Mouse (Mus musculus) large intestine, adult 2 months (tissue): ENCODE measurements around the gene Cntnap2. TPM values are rescaled to one million over a fixed set of nuclear protein-coding genes. Genes with fewer than 3 reads are reported as not detected.

Experiments
- DNase-seq: peaks from one replicate; pipeline ENCODE4 v3.0.0-alpha.2; 2012; ENCODE audit warnings: low read depth, low spot score
- WGBS: fragments of 180-500 bp; shearing (Covaris S2); methylation state at CpG from one replicate; pipeline ENCODE4 v1.1.7; 2018; 5-methylcytosine and 5-hydroxymethylcytosine counted together
- polyA plus RNA-seq: library from polyadenylated mRNA; depleted of rRNA; stranded (reverse); fragments of >200 nt; gene quantifications from 2 replicates; pipeline ENCODE4 v1.2.3, GENCODE M21; 2012

Cntnap2 gene
- polyA plus RNA-seq, 1 experiment: 0.15 TPM

DNA sequence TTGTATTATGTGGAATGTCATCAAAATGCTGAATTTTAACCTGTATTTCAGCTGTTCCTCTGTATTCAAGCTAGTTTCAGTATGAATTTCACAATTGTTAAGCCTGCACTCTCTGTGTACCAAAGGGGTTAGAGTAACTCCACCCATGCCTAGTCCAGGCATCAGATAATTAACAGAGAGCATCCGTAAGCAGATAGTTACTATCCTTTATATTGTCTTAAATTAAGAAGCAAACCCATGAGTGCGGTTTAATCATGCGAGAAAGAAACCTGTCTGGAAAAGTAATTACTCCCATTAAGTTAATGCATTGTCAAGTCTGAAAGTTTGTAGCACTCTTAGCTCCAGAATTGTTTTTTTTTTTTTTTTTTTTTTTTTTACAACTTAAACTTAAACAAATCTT is 258.3 kb downstream of the Cntnap2 start:
- no peak for DNase-seq
- WGBS: 83% methylated on average over 3 of the region's 3 CpGs

DNA sequence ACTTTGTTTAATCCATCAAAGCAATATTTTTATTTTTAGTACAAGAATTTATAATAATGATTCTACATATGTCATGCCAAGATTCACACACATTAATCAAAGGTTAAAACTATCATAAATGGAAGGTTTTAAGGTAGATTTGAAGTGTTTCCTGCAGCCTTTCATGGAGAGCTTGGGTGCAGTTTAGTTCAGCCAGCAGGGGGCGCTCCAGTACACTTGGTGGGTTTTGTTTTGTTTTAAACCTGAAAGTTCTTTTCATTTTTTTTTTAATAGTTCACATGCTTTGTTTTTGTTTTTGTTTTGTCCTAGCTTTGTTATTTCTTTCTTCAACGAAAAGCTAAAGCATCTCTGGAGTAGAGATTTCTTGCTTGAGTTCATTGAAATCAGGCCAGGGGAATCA is 264.3 kb downstream of the Cntnap2 start:
- 3% methylated on average over 2 of the region's 2 CpGs for WGBS
- DNase-seq: no peak

DNA sequence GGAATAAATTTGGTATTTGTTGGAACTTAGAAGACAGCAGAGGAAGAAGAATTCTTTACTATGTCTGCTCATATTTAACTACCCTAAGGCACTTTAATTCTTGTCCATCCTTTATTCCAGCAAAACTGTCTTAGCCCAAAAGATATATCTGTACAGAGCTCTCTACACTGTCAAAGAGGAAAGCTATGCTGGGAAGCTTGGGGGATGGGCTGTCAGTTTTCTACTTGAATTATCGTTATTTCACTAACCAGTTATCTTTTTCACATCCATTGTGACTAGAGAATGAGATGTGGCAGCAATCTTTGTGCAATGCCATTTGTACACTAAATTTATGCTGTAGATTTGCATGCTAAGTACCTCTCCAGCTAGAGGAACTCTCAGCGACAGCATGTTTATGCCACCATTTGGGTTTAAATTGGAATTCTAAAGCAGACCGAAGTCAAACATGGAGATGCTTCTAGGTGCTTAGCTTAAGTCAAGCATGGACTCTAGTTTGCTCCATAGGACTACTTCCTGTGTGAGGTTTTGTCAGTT is 268.9 kb downstream of the Cntnap2 start:
- 78% methylated on average over 3 of the region's 3 CpGs for WGBS

DNA sequence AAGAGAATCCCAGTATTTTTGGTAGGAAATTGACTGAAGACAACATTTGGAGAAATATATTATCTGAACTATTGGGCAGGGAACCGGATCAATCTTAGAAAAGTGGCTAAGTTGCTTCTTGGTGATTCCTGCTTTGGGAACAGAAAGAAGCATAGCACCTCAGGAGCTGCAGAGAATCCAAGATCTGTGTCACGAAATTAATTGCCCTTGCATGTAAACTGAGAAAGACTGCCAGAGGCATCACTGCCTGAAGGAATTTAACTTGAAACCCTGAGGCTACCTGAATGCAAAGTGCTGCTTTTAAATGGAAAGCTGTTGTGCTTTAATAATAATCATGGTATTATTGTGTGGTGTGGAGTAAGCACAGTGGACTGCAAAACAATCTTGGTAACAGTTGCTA is 286.2 kb downstream of the Cntnap2 start:
- 52% methylated on average over 2 of the region's 2 CpGs for WGBS
- no peak for DNase-seq

More for the DNA sequence above, 268.9 kb downstream of the Cntnap2 start:
- DNase-seq: no peak

DNA sequence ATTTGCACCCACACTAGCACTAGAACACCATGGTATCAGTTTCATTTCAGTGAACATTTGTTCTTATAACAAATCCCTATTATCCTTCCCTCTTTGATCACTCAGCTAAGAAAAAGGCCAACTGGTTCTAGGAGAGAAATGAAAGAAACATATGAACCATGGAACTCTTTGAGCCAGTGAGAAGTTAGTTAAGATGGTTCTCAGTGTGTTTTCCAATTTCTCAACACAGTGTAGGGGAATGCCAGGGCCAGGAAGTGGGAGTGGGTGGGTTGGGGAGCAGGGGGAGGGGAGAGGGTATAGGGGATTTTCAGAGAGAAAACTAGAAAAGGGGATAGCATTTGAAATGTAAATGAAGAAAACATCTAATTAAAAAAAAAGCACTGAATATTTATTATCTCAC is 286.8 kb downstream of the Cntnap2 start:
- no peak for DNase-seq

DNA sequence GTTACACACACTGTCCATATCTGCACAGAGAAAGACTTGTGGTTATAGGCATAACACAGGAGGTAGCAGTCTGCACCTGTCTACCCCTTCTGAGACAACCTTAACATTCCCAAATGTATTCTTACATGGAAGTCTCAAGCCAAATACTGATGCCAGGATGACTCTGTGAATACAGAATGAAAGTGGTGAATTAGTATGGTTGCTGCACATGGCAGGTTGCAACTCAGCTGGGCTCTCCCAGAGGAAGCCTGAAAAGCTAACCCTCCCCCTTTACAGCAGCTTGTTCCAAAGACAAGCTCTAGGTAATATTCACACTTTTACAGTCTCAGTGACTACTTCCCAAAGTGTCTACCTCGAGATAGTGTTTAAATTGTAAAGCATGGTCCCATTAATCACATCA is 307.3 kb downstream of the Cntnap2 start:
- WGBS: 4% methylated on average over 1 of the region's 1 CpGs
- no peak for DNase-seq

DNA sequence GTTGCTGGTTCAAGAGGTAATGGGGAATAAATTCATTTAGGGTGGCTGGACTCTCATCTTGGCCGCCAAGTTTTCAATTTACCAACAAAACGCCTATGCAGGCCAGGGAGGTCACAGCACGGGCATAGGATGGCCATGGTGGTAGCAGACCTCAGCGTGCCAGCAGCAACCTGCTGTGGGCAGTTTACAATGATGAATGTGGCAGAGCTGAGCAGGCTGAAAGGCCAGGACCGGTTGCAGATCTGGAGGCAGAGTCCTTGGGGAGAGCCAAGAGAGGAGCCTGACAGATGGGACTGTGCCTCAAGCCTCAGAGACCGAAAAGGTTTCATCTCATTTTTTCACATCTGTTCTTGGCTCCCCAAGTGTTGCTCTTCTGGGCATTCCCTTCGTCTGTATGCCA is 322.0 kb downstream of the Cntnap2 start:
- no peak for DNase-seq
- 71% methylated on average over 7 of the region's 7 CpGs for WGBS

DNA sequence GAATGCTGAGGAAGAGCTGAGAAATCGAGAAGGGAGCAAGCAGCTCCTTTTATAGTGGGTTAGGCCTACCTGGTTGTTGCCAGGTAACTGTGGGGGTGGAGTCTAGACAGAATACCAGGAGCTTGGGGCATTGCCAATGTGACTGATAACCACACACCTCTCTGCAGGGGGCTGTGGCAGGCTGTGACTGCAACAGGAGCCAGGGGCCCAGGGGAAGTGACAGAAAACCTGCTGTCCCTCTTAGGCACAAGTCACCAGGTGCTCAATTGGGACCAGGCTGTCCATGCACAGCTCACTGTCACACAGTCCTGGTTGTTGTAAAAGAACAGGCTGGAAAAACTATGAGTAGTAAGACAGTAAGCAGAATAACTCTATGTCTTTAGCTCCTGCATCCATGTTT is 329.9 kb downstream of the Cntnap2 start:
- 4% methylated on average over 1 of the region's 1 CpGs for WGBS
- no peak for DNase-seq

DNA sequence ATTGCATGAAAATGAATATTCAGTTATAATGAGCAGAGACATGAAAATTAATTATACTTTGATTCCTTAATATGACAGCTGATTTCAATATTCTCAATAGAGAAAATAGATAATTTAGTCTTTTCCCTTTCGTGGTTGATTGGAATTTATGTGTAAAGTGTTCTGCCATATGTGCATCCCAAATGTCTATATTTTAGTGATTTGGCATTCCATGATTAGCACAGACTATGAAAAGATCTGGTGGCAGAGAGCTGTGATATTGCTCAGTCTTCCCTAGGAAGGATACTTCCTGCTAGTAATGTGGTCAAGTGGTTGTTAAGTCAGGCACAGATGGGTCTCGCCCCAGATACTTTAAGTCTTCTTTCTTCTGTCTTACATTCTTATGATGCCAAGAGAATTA is 354.5 kb downstream of the Cntnap2 start:
- WGBS: 69% methylated on average over 2 of the region's 2 CpGs
- no peak for DNase-seq

DNA sequence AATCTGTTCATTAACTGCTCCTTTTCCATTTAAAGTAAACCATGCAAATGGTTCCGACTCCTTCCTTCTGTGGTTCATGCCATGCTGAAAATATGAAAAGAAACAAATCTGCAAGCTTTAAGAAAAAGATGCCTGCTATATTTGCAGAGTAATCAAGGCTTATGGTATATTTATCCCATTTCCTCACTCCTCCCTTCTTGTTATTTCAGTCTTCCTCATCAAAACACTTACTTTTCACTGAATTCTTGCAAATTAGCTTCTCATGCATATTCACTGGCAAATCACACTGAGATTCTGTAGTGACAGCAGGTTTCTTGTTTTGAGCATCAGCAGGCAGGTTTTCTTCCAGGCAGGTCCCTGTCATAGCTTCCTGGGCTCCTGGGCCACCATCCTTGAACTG is 396.3 kb downstream of the Cntnap2 start:
- 90% methylated on average over 1 of the region's 1 CpGs for WGBS

DNA sequence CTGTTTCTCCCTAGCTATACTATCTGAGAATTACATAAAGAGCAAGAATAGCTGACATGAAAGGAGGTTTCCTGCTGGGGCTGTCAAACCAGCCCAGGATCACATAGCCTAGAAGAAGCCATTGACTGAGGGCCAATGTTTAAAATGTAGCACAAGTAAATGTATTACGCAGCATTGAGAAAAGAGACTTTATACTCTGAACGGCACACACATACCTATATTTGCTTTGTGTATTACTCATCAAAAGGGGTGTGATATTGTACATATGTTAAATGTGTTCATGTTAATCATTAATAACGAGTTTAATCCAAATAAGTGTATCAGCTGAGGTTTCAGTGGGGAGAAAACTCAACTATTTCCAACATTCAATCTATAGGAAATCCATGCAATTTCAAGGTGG is 459.1 kb downstream of the Cntnap2 start:
- 39% methylated on average over 3 of the region's 3 CpGs for WGBS
- DNase-seq: no peak

More for the DNA sequence above, 396.3 kb downstream of the Cntnap2 start:
- no peak for DNase-seq

DNA sequence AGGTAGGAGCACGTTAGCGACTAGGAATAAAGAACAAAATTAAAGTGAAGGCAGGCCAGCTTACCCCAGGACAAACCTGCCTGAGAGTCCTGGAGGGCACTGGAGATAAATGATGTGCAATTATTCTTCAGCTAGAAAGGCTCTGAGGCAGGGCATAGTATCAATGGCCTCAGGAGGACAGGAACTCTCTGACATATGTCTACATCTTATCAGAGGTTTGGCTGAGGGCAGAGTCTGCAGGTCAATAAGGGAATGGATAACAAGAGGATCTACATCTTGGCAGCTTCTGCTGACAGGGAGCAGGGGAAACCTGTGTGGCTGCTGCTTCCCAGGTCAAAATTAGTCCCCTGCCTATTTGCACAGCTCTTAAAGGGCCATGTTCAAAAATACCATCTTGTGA is 477.8 kb downstream of the Cntnap2 start:
- DNase-seq: no peak
- WGBS: 66% methylated on average over 2 of the region's 2 CpGs

DNA sequence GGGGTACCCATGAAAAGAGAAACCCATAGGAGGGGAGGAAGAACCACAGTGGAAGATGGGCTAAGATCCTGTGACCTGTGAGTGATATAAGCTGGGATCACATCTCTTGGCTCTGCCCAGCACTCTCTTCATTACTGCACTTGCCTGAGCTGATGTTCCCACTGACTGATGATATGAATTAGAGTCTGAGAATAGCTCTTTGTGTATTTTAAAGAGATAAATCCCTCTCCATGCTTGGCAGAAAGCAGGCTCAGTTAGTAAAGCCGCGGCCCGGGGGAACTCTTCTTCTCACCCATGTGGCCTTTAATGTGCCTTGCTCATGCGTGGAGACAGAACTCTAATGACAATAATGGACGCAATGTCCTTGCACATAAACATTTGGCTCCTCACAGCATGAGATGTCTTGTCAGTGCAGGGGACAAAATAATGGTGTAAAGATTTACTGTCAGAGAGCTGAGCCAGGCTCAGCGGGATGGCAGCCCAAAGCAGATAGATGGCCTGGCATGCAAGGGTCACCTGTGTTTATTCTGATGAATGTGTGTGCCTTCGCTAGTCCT is 485.2 kb downstream of the Cntnap2 start:
- WGBS: 71% methylated on average over 7 of the region's 7 CpGs

DNA sequence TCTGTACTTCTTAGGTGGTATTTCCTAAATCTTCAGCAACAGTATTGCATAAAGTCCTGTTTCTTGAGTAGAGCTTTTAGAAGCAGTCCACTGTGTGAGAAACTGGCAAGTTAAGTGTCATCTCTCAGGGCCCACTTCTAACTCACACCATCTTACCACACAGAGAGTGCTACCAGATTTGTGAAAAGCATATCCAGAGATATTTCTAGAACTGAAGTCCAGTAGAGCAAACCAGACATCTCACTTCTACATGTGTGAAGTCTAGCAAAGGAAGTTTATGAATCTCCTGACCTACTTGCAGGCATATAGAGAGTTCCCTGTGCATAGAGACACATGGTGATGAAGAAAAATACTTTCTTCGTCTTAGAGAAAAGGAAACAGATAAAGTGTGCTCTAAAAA is 500.6 kb downstream of the Cntnap2 start:
- no peak for DNase-seq
- 76% methylated on average over 1 of the region's 1 CpGs for WGBS

More for the DNA sequence above, 485.2 kb downstream of the Cntnap2 start:
- DNase-seq: no peak

DNA sequence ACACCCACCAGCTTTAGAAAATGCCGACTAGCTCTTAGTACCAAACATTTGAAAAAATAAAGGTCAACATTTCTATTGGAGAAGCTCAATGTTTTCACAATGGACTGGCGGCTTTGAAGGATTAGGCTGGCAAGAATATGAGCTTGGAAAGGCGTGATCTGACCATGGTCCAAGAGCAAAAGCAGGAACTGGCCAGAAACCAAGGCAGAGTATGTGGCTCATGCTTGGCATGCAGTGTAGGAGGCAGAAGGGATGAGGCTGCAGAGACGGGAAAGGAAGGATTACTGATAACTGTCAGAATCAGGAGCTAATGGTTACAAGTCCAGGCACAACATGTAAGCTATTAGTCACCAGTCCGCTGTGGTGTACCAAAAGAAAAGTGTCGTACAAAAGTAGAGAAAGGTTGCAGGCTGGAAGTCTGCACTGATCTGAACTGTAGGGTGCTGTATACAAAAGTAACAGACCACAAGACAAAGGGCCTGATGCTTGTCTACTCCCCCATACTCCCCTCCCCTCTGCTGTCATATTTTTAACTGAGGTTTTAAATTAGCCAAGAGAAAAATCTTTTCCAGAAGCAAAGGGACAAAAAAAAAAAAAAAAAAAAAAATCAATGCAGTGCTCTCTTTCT is 525.4 kb downstream of the Cntnap2 start:
- no peak for DNase-seq

DNA sequence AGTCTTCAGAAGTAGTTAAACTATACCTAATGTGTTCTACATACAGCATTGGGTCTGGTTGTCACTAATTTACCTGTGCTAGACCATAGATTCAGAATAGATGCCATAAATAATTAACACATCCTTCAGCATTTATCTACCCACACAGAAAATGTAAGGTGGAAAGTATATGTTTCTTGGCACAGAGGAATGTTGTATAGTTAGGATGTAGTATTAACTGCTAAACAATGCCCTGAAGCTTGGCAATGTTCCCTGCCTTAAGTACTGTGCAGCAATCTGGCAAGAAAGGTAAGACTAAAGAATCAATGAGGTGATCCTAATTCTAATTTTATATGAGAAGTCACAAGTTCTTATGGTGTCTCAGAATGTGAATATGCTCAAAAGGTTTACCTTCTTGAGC is 529.9 kb downstream of the Cntnap2 start:
- DNase-seq: no peak

More for the DNA sequence above, 525.4 kb downstream of the Cntnap2 start:
- 74% methylated on average over 6 of the region's 6 CpGs for WGBS

DNA sequence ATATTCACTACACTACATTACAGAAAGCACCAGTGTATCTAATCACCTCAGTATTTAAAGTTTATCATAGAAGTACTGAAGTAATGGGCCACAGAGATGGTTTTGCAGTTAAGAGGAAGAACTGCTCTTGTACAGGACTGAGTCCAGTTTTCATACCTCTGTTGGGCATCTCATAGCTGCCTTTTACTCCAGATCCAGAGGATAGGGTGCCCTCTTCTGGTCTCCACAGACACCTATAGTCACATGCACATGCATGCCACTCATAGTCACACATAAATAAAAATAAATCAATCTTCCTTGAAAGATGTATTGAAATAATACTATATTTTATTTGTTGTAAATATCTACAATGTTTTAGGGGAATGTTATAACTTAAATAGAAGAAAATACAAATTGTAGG is 587.9 kb downstream of the Cntnap2 start:
- DNase-seq: no peak

DNA sequence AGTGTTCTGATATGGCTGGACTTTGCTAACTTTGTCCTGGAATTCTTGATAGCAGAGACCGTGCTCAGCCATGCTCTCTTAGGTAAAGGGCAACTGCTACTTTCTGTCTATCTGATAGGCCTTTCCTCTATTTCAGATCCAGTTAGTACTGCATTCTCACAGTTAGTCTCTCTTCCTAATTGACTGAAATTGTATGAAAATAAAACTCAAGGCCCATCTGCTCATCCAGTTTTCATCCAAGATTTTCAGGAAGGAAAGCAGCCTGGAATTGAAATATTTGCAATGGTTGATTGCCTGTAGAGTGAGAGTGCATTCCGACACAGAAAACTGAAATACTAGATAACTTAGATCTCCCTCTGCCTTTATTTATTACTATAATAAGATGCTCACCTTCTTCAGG is 589.3 kb downstream of the Cntnap2 start:
- whole genome bisulfite sequencing: 75% methylated on average over 2 of the region's 2 CpGs
- no peak for DNase-seq

DNA sequence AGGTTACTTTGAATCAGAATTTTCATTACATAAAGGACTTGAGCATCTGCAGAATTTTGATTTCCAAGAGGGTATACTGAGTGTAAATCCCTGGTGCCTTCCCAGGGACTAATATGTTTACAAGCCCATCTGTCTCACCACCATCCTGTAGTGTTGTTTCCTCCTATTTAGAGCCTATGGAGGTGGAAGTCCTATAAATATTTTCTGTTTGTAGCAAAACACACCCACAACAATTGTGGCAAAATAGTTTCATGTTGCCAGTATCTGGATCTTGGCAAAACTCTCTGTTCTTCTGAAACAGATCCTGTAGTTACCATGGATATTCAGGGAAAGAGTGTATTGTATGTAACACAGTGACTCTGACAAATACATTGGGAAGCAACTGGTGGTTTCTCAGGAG is 641.1 kb downstream of the Cntnap2 start:
- DNase-seq: no peak

DNA sequence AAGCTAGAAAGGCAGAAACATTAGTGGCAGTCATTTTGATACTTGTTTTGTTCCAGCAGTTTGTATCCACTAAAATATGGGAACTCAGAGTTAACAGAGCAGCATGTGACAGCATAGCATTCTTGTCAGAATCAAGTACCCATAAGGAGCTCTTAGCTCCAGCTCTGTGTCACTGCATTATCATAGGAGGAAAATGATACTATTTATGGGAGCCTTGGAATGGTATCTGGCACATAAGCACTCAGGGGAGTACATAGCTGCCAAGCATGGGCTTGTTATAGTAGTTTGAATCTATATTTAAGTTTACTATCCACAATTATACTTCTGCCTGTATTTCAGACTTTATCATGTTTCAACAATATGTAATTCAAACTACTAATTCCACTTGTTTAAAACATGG is 732.5 kb downstream of the Cntnap2 start:
- DNase-seq: no peak

DNA sequence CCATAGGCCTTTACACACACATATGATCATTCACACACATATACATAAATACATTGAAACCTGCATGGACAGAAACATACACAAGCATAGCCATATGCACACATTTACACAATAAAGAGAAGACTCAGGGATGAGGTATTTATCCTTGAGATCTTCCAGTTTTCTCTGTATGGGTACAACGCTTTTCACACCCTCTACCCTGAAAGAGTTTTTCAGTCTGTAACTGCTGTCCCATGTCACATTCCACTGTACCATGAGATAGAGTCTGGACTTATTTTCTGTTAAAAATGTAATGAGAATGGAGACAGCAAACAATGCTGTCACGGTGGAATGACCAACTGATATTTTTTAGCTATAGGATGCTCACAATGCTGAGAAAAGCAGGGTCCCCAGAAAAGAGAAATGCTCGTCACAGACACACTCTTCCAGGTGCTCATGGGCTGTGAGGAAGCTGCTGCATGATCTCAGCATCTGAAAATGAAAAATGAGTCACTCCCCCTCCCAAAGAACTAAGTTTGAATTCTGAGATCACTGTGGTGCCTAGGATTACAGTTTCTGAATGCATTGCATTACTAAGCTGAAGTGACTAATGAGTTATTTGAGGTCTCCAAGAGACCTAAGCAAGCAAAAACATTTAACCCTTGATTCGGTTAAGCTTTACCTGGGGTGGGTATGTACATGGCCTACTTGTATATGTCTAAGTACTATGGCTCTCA is 782.6 kb downstream of the Cntnap2 start:
- DNase-seq: no peak

More for the DNA sequence above, 782.6 kb downstream of the Cntnap2 start:
- WGBS: 78% methylated on average over 4 of the region's 4 CpGs
